Mouse (Mus musculus) limb, embryonic 15.5 days (tissue): ENCODE measurements around the gene Scd4. TPM values are rescaled to one million over a fixed set of nuclear protein-coding genes. Genes with fewer than 3 reads are reported as not detected.
"Not testable (repeated sequence)": the region's sequence is repeated elsewhere in the genome, so short reads cannot be mapped to it uniquely, and the experiment has no call there.

Source experiments
- ATAC-seq: fragments of 200-750 bp; cut with Nextera tagmentation; 2 replicates; pipeline ENCODE4 v1.8.0; 2017; ENCODE audit warnings: low read depth, moderate TSS enrichment; ENCODE audit not compliant: insufficient number of reproducible peaks, low FRiP score, low TSS enrichment
- H3K27ac ChIP-seq: fragments of 300-500 bp; sonication (generic); 2 replicates; pipeline ENCODE4 v1.5.1; 2015; ENCODE audit warnings: moderate library complexity, mild to moderate bottlenecking, inconsistent platforms
- H3K27me3 ChIP-seq: fragments of 300-500 bp; sonication (generic); 2 replicates; pipeline ENCODE4 v1.6.1; 2015; ENCODE audit warnings: inconsistent platforms
- H3K36me3 ChIP-seq: fragments of 300-500 bp; sonication (generic); 2 replicates; pipeline ENCODE4 v1.6.1; 2015; ENCODE audit warnings: inconsistent platforms
- H3K4me1 ChIP-seq: fragments of 300-500 bp; sonication (generic); 2 replicates; pipeline ENCODE4 v1.6.1; 2015; ENCODE audit warnings: inconsistent platforms
- H3K4me2 ChIP-seq: fragments of 300-500 bp; sonication (generic); 2 replicates; pipeline ENCODE4 v1.6.1; 2015; ENCODE audit warnings: mild to moderate bottlenecking, inconsistent platforms
- H3K4me3 ChIP-seq: fragments of 300-500 bp; sonication (generic); 2 replicates; pipeline ENCODE4 v1.5.1; 2015; ENCODE audit warnings: mild to moderate bottlenecking, inconsistent platforms
- H3K9ac ChIP-seq: fragments of 300-500 bp; sonication (generic); 2 replicates; pipeline ENCODE4 v1.6.1; 2015; ENCODE audit warnings: inconsistent platforms
- H3K9me3 ChIP-seq: fragments of 300-500 bp; sonication (generic); 2 replicates; pipeline ENCODE4 v1.6.1; 2016; ENCODE audit warnings: inconsistent platforms
- WGBS: fragments of 180-500 bp; shearing (Covaris S2); methylation state at CpG from one replicate; pipeline ENCODE4 v1.1.7; 2015; 5-methylcytosine and 5-hydroxymethylcytosine counted together
- polyA plus RNA-seq: library from polyadenylated mRNA; unstranded; fragments of >200 nt; fragmentation: Nextera tagmentation; extraction: Ambion mirVana; gene quantifications from 2 replicates; pipeline ENCODE4 v1.2.1, GENCODE M21; 2015

The Scd4 gene
- polyA plus RNA-seq, 1 experiment from 2014 or later, result 0.41 TPM

GRCm38 (mm10) chr19:44310155-44310575 lies 22.7 kb upstream of the Scd4 start:
- H3K4me2 ChIP-seq, ATAC-seq, H3K27ac ChIP-seq, H3K9ac ChIP-seq, H3K9me3 ChIP-seq, H3K27me3 ChIP-seq, H3K4me3 ChIP-seq: not testable (repeated sequence)
- peaks cover 12% of the 10 kb centered on the region for H3K4me1 ChIP-seq
- peaks cover 35% of the 10 kb centered on the region for H3K36me3 ChIP-seq
- WGBS, result 93% methylated on average over 1 of the region's 1 CpGs

- Histone ChIP-seq H3K4me1 (peaks cover 11% of the 10 kb centered on the region), H3K27me3 (no peaks in the 10 kb centered on the region), H3K36me3 (peaks cover 28% of the 10 kb centered on the region), H3K9me3 (no peaks in the 10 kb centered on the region), H3K4me2 (no peak overlapping the region), H3K4me3 (no peak overlapping the region), H3K27ac (no peak overlapping the region), H3K9ac (no peak overlapping the region)
- WGBS, result 55% methylated on average over 5 of the region's 5 CpGs
- ATAC-seq, result no peak
Observed at GRCm38 (mm10) chr19:44310814-44311213, 22.1 kb upstream of the Scd4 start.

GRCm38 (mm10) chr19:44311306-44312006 lies 21.4 kb upstream of the Scd4 start:
- Histone ChIP-seq H3K27ac (no peak overlapping the region), H3K4me1 (peaks cover 10% of the 10 kb centered on the region), H3K4me3 (no peak overlapping the region), H3K36me3 (peaks cover 22% of the 10 kb centered on the region), H3K9ac (no peak overlapping the region), H3K27me3 (no peaks in the 10 kb centered on the region), H3K9me3 (no peaks in the 10 kb centered on the region), H3K4me2 (no peak overlapping the region)
- ATAC-seq, result no peak
- WGBS, result 73% methylated on average over 8 of the region's 8 CpGs

- WGBS, result 62% methylated on average over 4 of the region's 4 CpGs
- Histone ChIP-seq H3K27ac (no peak overlapping the region), H3K9ac (no peak overlapping the region), H3K4me1 (peaks cover 10% of the 10 kb centered on the region), H3K9me3 (no peaks in the 10 kb centered on the region), H3K36me3 (peaks cover 18% of the 10 kb centered on the region; the same call in 1 of the 2 replicates), H3K4me2 (no peak overlapping the region), H3K27me3 (no peaks in the 10 kb centered on the region), H3K4me3 (no peak overlapping the region)
- no peak for ATAC-seq
Observed at GRCm38 (mm10) chr19:44312007-44312360, 20.9 kb upstream of the Scd4 start.

GRCm38 (mm10) chr19:44313066-44313465 lies 19.8 kb upstream of the Scd4 start:
- Histone ChIP-seq H3K4me3 (no peak overlapping the region), H3K27ac (no peak overlapping the region), H3K9ac (no peak overlapping the region), H3K4me2 (no peak overlapping the region), H3K4me1 (peaks cover 10% of the 10 kb centered on the region), H3K9me3 (no peaks in the 10 kb centered on the region), H3K27me3 (no peaks in the 10 kb centered on the region), H3K36me3 (0 out of 2 replicates have a peak, but pooled peaks cover 9% of the 10 kb centered on the region)
- no peak for ATAC-seq
- WGBS, result 69% methylated on average over 3 of the region's 3 CpGs

- peak overlapping the region; percentile 79 for H3K27ac ChIP-seq
- no peaks in the 10 kb centered on the region for H3K27me3 ChIP-seq
- H3K9ac ChIP-seq, result peak overlapping the region; percentile 42
- H3K36me3 ChIP-seq, result 0 out of 2 replicates have a peak, but pooled peaks cover 5% of the 10 kb centered on the region
- H3K9me3 ChIP-seq, result no peaks in the 10 kb centered on the region
- peak; percentile 87 for ATAC-seq
- peak overlapping the region; percentile 81 for H3K4me2 ChIP-seq
- peaks cover 10% of the 10 kb centered on the region for H3K4me1 ChIP-seq
- H3K4me3 ChIP-seq, result peak overlapping the region; percentile 52
- WGBS, result 2% methylated on average over 18 of the region's 18 CpGs
Observed at GRCm38 (mm10) chr19:44314327-44314759, 18.5 kb upstream of the Scd4 start.

- Histone ChIP-seq H3K4me3 (peak overlapping the region; percentile 52), H3K36me3 (0 out of 2 replicates have a peak, but pooled peaks cover 1% of the 10 kb centered on the region), H3K4me2 (peak overlapping the region; percentile 81), H3K4me1 (peaks cover 10% of the 10 kb centered on the region), H3K27me3 (no peaks in the 10 kb centered on the region), H3K9ac (peak overlapping the region; percentile 42), H3K27ac (peak overlapping the region; percentile 79), H3K9me3 (no peaks in the 10 kb centered on the region)
- WGBS, result 1% methylated on average over 11 of the region's 11 CpGs
- ATAC-seq, result peak; percentile 75; the same call in 1 of the 2 replicates
Observed at GRCm38 (mm10) chr19:44314871-44315414, 17.9 kb upstream of the Scd4 start.

GRCm38 (mm10) chr19:44316752-44317315 lies 16.1 kb upstream of the Scd4 start:
- H3K4me2 ChIP-seq, result no peak overlapping the region
- no peaks in the 10 kb centered on the region for H3K36me3 ChIP-seq
- H3K27ac ChIP-seq, result no peak overlapping the region
- H3K4me1 ChIP-seq, result peaks cover 10% of the 10 kb centered on the region
- no peaks in the 10 kb centered on the region for H3K9me3 ChIP-seq
- H3K9ac ChIP-seq, result no peak overlapping the region
- no peak for ATAC-seq
- 41% methylated on average over 5 of the region's 5 CpGs for WGBS
- H3K4me3 ChIP-seq, result no peak overlapping the region
- H3K27me3 ChIP-seq, result no peaks in the 10 kb centered on the region

GRCm38 (mm10) chr19:44317391-44317790 lies 15.5 kb upstream of the Scd4 start:
- no peak for ATAC-seq
- Histone ChIP-seq H3K9ac (no peak overlapping the region), H3K36me3 (no peaks in the 10 kb centered on the region), H3K27me3 (no peaks in the 10 kb centered on the region), H3K4me2 (no peak overlapping the region), H3K9me3 (no peaks in the 10 kb centered on the region), H3K4me3 (no peak overlapping the region), H3K27ac (no peak overlapping the region), H3K4me1 (peaks cover 10% of the 10 kb centered on the region)
- 68% methylated on average over 5 of the region's 5 CpGs for WGBS

GRCm38 (mm10) chr19:44318545-44318944 lies 14.3 kb upstream of the Scd4 start:
- H3K27ac ChIP-seq, result no peak overlapping the region
- no peak for ATAC-seq
- H3K27me3 ChIP-seq, result no peaks in the 10 kb centered on the region
- no peaks in the 10 kb centered on the region for H3K36me3 ChIP-seq
- no peak overlapping the region for H3K9ac ChIP-seq
- H3K4me2 ChIP-seq, result no peak overlapping the region
- peaks cover 10% of the 10 kb centered on the region for H3K4me1 ChIP-seq
- no peak overlapping the region for H3K4me3 ChIP-seq
- H3K9me3 ChIP-seq, result no peaks in the 10 kb centered on the region

GRCm38 (mm10) chr19:44320316-44320715 lies 12.6 kb upstream of the Scd4 start:
- Histone ChIP-seq H3K27ac (no peak overlapping the region), H3K9ac (no peak overlapping the region), H3K9me3 (no peaks in the 10 kb centered on the region), H3K27me3 (no peaks in the 10 kb centered on the region), H3K4me1 (peaks cover under 1% of the 10 kb centered on the region; the same call in 1 of the 2 replicates), H3K4me3 (no peak overlapping the region), H3K4me2 (no peak overlapping the region), H3K36me3 (no peaks in the 10 kb centered on the region)
- no peak for ATAC-seq
- WGBS, result 85% methylated on average over 3 of the region's 3 CpGs

GRCm38 (mm10) chr19:44321201-44321600 lies 11.7 kb upstream of the Scd4 start:
- H3K36me3 ChIP-seq, result no peaks in the 10 kb centered on the region
- ATAC-seq, result no peak
- no peak overlapping the region for H3K4me3 ChIP-seq
- no peaks in the 10 kb centered on the region for H3K27me3 ChIP-seq
- WGBS, result 76% methylated on average over 4 of the region's 4 CpGs
- H3K4me1 ChIP-seq, result no peaks in the 10 kb centered on the region
- no peak overlapping the region for H3K9ac ChIP-seq
- no peaks in the 10 kb centered on the region for H3K9me3 ChIP-seq
- H3K27ac ChIP-seq, result no peak overlapping the region
- no peak overlapping the region for H3K4me2 ChIP-seq
